Mouse (Mus musculus) myocyte (in vitro differentiated cells): ENCODE data around the gene Gm47841.

Source experiments
- CEBPB ChIP-seq: IDR thresholded peaks from 2 replicates; pipeline ENCODE4 v1.6.1; 2011; ENCODE audit warnings: mild to moderate bottlenecking, moderate library complexity; ENCODE audit not compliant: poor library complexity, insufficient read depth, severe bottlenecking
- E2F4 ChIP-seq: IDR thresholded peaks from one replicate; pipeline ENCODE4 v1.6.1; 2011; ENCODE audit warnings: mild to moderate bottlenecking, control low read depth, moderate library complexity; ENCODE audit not compliant: insufficient read depth
- MAX ChIP-seq: IDR thresholded peaks from one replicate; pipeline ENCODE4 v1.6.1; 2011; ENCODE audit warnings: low read depth, mild to moderate bottlenecking, control low read depth
- MYOD1 ChIP-seq, 3 experiments: IDR thresholded peaks; one replicate each; pipeline ENCODE4 v1.6.1; 2011; ENCODE audit warnings: control low read depth in 2 of 3, low read depth in 2 of 3, mild to moderate bottlenecking in 2 of 3, moderate library complexity in 1 of 3; ENCODE audit not compliant: insufficient read length in 2 of 3, control insufficient read depth in 1 of 3
- MYOG ChIP-seq, 3 experiments: IDR thresholded peaks; one replicate each; pipeline ENCODE4 v1.6.1; 2011; ENCODE audit warnings: control low read depth in 2 of 3, low read depth in 2 of 3, mild to moderate bottlenecking in 2 of 3; ENCODE audit not compliant: insufficient read length in 2 of 3, control insufficient read depth in 1 of 3, insufficient read depth in 1 of 3
- POLR2A ChIP-seq: IDR thresholded peaks from one replicate; pipeline ENCODE4 v1.6.1; 2011; ENCODE audit warnings: low read depth, mild to moderate bottlenecking, control low read depth, moderate library complexity; ENCODE audit not compliant: insufficient read length
- POLR2AphosphoS2 ChIP-seq: IDR thresholded peaks from one replicate; pipeline ENCODE4 v1.6.1; 2011; ENCODE audit warnings: low read depth, control low read depth; ENCODE audit not compliant: insufficient read length
- REST ChIP-seq: IDR thresholded peaks from one replicate; pipeline ENCODE4 v1.6.1; 2011; ENCODE audit warnings: mild to moderate bottlenecking, control low read depth, moderate library complexity; ENCODE audit not compliant: insufficient read depth, insufficient read length
- TCF12 ChIP-seq: IDR thresholded peaks from one replicate; pipeline ENCODE4 v1.6.1; 2011; ENCODE audit warnings: mild to moderate bottlenecking, control low read depth; ENCODE audit not compliant: poor library complexity, insufficient read depth, severe bottlenecking
- TCF3 ChIP-seq: IDR thresholded peaks from one replicate; pipeline ENCODE4 v1.6.1; 2011; ENCODE audit warnings: low read depth, control low read depth; ENCODE audit not compliant: insufficient read length
- USF1 ChIP-seq: IDR thresholded peaks from one replicate; pipeline ENCODE4 v1.6.1; 2011; ENCODE audit warnings: low read depth, mild to moderate bottlenecking, control low read depth, moderate library complexity

- no peak for TF ChIP-seq MYOD1 (IDR thresholded peaks at IDR 0.05; ENCODE audit: control insufficient read depth in 1 of 3, insufficient read length in 2 of 3, low read depth in 2 of 3)
- TF ChIP-seq POLR2A, result no peak
- TF ChIP-seq CEBPB, result no peak
- TF ChIP-seq TCF3, result no peak
- no peak for TF ChIP-seq MYOG (IDR thresholded peaks at IDR 0.05; ENCODE audit: control insufficient read depth in 1 of 3, insufficient read depth in 1 of 3, insufficient read length in 2 of 3, low read depth in 2 of 3)
- TF ChIP-seq MAX, result no peak
- no peak for TF ChIP-seq TCF12
- TF ChIP-seq USF1, result no peak
- no peak for TF ChIP-seq POLR2AphosphoS2
- TF ChIP-seq E2F4, result no peak
- no peak for TF ChIP-seq REST
These were observed 32.9 kb upstream of the Gm47841 start for GRCm38 (mm10) chr15:101080031-101080520.
